Mouse (Mus musculus): ENCODE results near the gene Galnt12.

Galnt12 gene

GRCm38 (mm10) chr4:47093647-47094046, 1.9 kb downstream of the Galnt12 start:
- no peak for ATAC-seq (ENCODE audit: low TSS enrichment)

GRCm38 (mm10) chr4:47103561-47103960, 11.9 kb downstream of the Galnt12 start:
- no peak for ATAC-seq (ENCODE audit: low TSS enrichment)

GRCm38 (mm10) chr4:47111885-47112284, 20.2 kb downstream of the Galnt12 start:
- ATAC-seq (ENCODE audit: low TSS enrichment) = 0 out of 2 replicates have a peak, but pooled peaks have one; percentile 3

- peak; percentile 75 for ATAC-seq (ENCODE audit: low TSS enrichment)
Measured at GRCm38 (mm10) chr4:47112560-47112959, 20.9 kb downstream of the Galnt12 start.

- ATAC-seq (ENCODE audit: low TSS enrichment) = peak; percentile 72
Measured at GRCm38 (mm10) chr4:47122051-47122706, 30.5 kb downstream of the Galnt12 start.

GRCm38 (mm10) chr4:47124140-47124711, 32.5 kb downstream of the Galnt12 start:
- peak; percentile 69 for ATAC-seq (ENCODE audit: low TSS enrichment)

GRCm38 (mm10) chr4:47128515-47128914, 36.8 kb downstream of the Galnt12 start:
- ATAC-seq (ENCODE audit: low TSS enrichment) = peak; percentile 53; the same call in 1 of the 2 replicates

GRCm38 (mm10) chr4:47129572-47129971, 37.9 kb downstream of the Galnt12 start:
- 0 out of 2 replicates have a peak, but pooled peaks have one; percentile 24 for ATAC-seq (ENCODE audit: low TSS enrichment)

- no peak for ATAC-seq (ENCODE audit: low TSS enrichment)
Measured at GRCm38 (mm10) chr4:47130111-47131050, 38.7 kb downstream of the Galnt12 start.

- ATAC-seq (ENCODE audit: low TSS enrichment) = no peak
Measured at GRCm38 (mm10) chr4:47131931-47132330, 40.2 kb downstream of the Galnt12 start.

GRCm38 (mm10) chr4:47132413-47132812, 40.7 kb downstream of the Galnt12 start:
- ATAC-seq (ENCODE audit: low TSS enrichment) = no peak

- ATAC-seq (ENCODE audit: low TSS enrichment) = peak; percentile 83
Measured at GRCm38 (mm10) chr4:47136699-47137101, 45.0 kb downstream of the Galnt12 start.

GRCm38 (mm10) chr4:47137479-47137878, 45.8 kb downstream of the Galnt12 start:
- ATAC-seq (ENCODE audit: low TSS enrichment) = no peak

GRCm38 (mm10) chr4:47138411-47138810, 46.7 kb downstream of the Galnt12 start:
- ATAC-seq (ENCODE audit: low TSS enrichment) = no peak

- ATAC-seq (ENCODE audit: low TSS enrichment) = no peak
Measured at GRCm38 (mm10) chr4:47138967-47139777, 47.5 kb downstream of the Galnt12 start.

GRCm38 (mm10) chr4:47140301-47140700, 48.6 kb downstream of the Galnt12 start:
- no peak for ATAC-seq (ENCODE audit: low TSS enrichment)

GRCm38 (mm10) chr4:47141444-47142154, 49.9 kb downstream of the Galnt12 start:
- no peak for ATAC-seq (ENCODE audit: low TSS enrichment)

- ATAC-seq (ENCODE audit: low TSS enrichment) = no peak
Measured at GRCm38 (mm10) chr4:47143849-47144248, 52.1 kb downstream of the Galnt12 start.

- ATAC-seq (ENCODE audit: low TSS enrichment) = no peak
Measured at GRCm38 (mm10) chr4:47145341-47145740, 53.6 kb downstream of the Galnt12 start.

- no peak for ATAC-seq (ENCODE audit: low TSS enrichment)
Measured at GRCm38 (mm10) chr4:47146561-47146960, 54.9 kb downstream of the Galnt12 start.

GRCm38 (mm10) chr4:47149963-47150362, 58.3 kb downstream of the Galnt12 start:
- ATAC-seq (ENCODE audit: low TSS enrichment) = no peak

Data from frontal cortex, adult (tissue).